Mouse (Mus musculus): ENCODE data around the gene Gm47959.
"Not testable (repeated sequence)": the region's sequence is repeated elsewhere in the genome, so short reads cannot be mapped to it uniquely, and the experiment has no call there.

The Gm47959 gene

GRCm38 (mm10) chr1:83000306-83000705, at the start of gene Gm47959:
Gene Gm47959 (plus strand): TSS chr1:83000548.
- not testable (repeated sequence) for DNase-seq (ENCODE audit: low spot score in 2 of 2)

- DNase-seq (ENCODE audit: low spot score in 2 of 2), result not testable (repeated sequence)
These were observed 44.4 kb upstream of the Gm47959 start, which contains the start of gene Gm7544 for GRCm38 (mm10) chr1:82955913-82956312. Gene Gm7544 (minus strand): TSS chr1:82956013.

GRCm38 (mm10) chr1:82959870-82960385, 40.4 kb upstream of the Gm47959 start, which contains the start of gene Gm47955:
Gene Gm47955 (plus strand): TSS chr1:82960286.
- no peak for DNase-seq (ENCODE audit: low spot score in 2 of 2)

- no peak for DNase-seq (ENCODE audit: low spot score in 2 of 2)
These were observed 33.9 kb upstream of the Gm47959 start for GRCm38 (mm10) chr1:82966413-82966812.

- DNase-seq (ENCODE audit: low spot score in 2 of 2), result no peak
These were observed 28.3 kb upstream of the Gm47959 start for GRCm38 (mm10) chr1:82972046-82972445.

- no peak for DNase-seq (ENCODE audit: low spot score in 2 of 2)
These were observed 27.1 kb upstream of the Gm47959 start for GRCm38 (mm10) chr1:82973244-82973643.

- DNase-seq (ENCODE audit: low spot score in 2 of 2), result no peak
These were observed 26.4 kb upstream of the Gm47959 start for GRCm38 (mm10) chr1:82973901-82974300.

GRCm38 (mm10) chr1:82974342-82974741, 26.0 kb upstream of the Gm47959 start:
- no peak for DNase-seq (ENCODE audit: low spot score in 2 of 2)

- no peak for DNase-seq (ENCODE audit: low spot score in 2 of 2)
These were observed 24.6 kb upstream of the Gm47959 start for GRCm38 (mm10) chr1:82975750-82976149.

GRCm38 (mm10) chr1:82977840-82978239, 22.5 kb upstream of the Gm47959 start:
- no peak for DNase-seq (ENCODE audit: low spot score in 2 of 2)

GRCm38 (mm10) chr1:82986738-82987137, 13.6 kb upstream of the Gm47959 start:
- no peak for DNase-seq (ENCODE audit: low spot score in 2 of 2)

- DNase-seq (ENCODE audit: low spot score in 2 of 2), result peak in 1 of 2 experiments; percentile 41
These were observed 12.7 kb upstream of the Gm47959 start for GRCm38 (mm10) chr1:82987530-82988198.

- DNase-seq (ENCODE audit: low spot score in 2 of 2), result no peak
These were observed 9.3 kb upstream of the Gm47959 start for GRCm38 (mm10) chr1:82991062-82991461.

GRCm38 (mm10) chr1:82991596-82991995, 8.8 kb upstream of the Gm47959 start:
- no peak for DNase-seq (ENCODE audit: low spot score in 2 of 2)

- no peak for DNase-seq (ENCODE audit: low spot score in 2 of 2)
These were observed 8.3 kb upstream of the Gm47959 start for GRCm38 (mm10) chr1:82992093-82992492.

GRCm38 (mm10) chr1:82993947-82994346, 6.4 kb upstream of the Gm47959 start:
- no peak for DNase-seq (ENCODE audit: low spot score in 2 of 2)

GRCm38 (mm10) chr1:83006218-83007179, 6.2 kb downstream of the Gm47959 start:
- DNase-seq (ENCODE audit: low spot score in 2 of 2), result no peak

- no peak for DNase-seq (ENCODE audit: low spot score in 2 of 2)
These were observed 7.1 kb downstream of the Gm47959 start for GRCm38 (mm10) chr1:83007471-83007870.

GRCm38 (mm10) chr1:83014477-83014876, 14.1 kb downstream of the Gm47959 start:
- DNase-seq (ENCODE audit: low spot score in 2 of 2), result no peak

- DNase-seq (ENCODE audit: low spot score in 2 of 2), result no peak
These were observed 15.1 kb downstream of the Gm47959 start for GRCm38 (mm10) chr1:83015329-83015879.

GRCm38 (mm10) chr1:83016556-83016955, 16.2 kb downstream of the Gm47959 start:
- no peak for DNase-seq (ENCODE audit: low spot score in 2 of 2)

GRCm38 (mm10) chr1:83031950-83032349, 31.6 kb downstream of the Gm47959 start:
- no peak for DNase-seq (ENCODE audit: low spot score in 2 of 2)

Measured in cerebellum, postnatal 4 days (tissue).